Mouse (Mus musculus) cortical plate, adult 2 months (tissue): ENCODE measurements around the gene Ryr1.

Source experiments
- CTCF ChIP-seq: fragments of 200-500 bp; IDR thresholded peaks from 2 replicates; pipeline ENCODE4 v1.5.1; 2011; ENCODE audit warnings: mild to moderate bottlenecking, control low read depth, low read length; ENCODE audit not compliant: insufficient read depth; ENCODE audit errors: extremely low read depth
- POLR2A ChIP-seq: fragments of 200-500 bp; IDR thresholded peaks from 2 replicates; pipeline ENCODE4 v1.6.1; 2011; ENCODE audit warnings: mild to moderate bottlenecking, low read length, control low read depth; ENCODE audit not compliant: insufficient read depth; ENCODE audit errors: extremely low read depth

- no peak for TF ChIP-seq POLR2A
- no peak for TF ChIP-seq CTCF
Observed at GRCm38 (mm10) chr7:29154018-29154720, 29.2 kb upstream of the Ryr1 start.
